Mouse (Mus musculus) embryo, embryonic 9.5 days (tissue): ENCODE data around the gene Eif4e3.

Experiments used
- DNase-seq: peaks from one replicate; pipeline ENCODE4 v3.0.0-alpha.2; 2017; ENCODE audit errors: extremely low spot score

Eif4e3 gene

DNA sequence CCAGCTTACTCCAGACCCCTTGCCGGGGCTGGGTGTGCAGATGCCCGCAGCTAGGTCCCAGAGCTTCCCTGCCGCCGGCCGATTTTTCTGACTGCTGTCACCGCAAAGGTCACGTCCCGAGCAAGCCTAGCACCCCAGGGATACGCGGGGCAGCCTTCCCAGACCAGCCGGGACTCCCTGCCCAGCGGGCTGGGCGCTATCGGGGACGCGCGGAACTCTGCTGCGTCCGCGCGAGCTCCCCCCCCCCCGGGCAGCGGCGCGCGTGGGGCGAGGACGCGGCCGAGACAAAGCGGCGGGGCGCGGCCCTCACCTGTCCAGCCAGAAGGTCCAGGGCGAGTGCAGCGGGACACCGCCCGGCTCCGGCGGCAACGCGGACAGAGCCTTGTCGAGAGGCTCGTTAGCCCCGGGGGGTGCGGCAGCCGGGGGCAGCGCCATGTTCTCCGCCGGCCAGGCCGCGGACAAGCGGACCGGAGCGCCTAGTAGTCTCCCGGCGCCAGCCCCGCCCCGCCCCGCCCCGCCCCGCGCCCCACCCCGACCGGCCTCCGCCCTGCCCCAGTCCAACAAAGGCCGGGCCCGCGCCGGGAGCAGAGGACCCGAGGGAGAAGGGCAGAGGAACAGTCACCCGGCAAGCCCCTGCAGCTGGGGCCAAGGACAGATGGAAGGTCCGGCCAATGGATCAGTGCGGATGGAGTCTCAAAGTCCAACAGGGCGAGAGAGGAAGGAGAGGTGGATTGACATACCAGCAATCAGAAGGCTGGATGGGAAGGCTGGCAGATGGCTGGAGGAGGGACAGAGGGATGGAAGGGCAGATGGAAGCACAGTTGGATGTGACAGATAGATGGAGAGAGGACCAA lies at the start of gene Eif4e3, which contains the start of gene Gm20696:
Eif4e3 (minus strand) TSS at position 454 of the 854 bp plus-strand sequence.
Gm20696 (minus strand) TSS at position 480 of the 854 bp plus-strand sequence.
- DNase-seq: peak; percentile 84

DNA sequence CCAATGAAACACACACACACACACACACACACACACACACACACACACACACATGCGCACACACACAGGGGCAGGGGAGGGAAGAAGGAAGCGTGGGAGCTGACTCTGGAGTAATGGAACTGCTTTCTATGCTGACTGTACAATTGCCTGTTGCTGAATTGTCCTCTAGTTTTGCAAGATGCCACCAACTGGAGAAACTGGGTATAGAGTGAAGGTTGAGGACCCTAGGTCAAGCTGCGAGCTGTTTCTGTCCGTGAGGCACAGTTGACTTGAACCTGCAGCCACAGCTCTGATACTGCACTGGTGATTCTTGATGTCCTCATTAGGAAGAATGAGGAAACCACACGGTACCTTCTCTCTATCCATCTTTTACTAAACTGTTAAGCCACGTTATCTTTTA lies 49.3 kb upstream of the Eif4e3 start:
- DNase-seq: no peak

DNA sequence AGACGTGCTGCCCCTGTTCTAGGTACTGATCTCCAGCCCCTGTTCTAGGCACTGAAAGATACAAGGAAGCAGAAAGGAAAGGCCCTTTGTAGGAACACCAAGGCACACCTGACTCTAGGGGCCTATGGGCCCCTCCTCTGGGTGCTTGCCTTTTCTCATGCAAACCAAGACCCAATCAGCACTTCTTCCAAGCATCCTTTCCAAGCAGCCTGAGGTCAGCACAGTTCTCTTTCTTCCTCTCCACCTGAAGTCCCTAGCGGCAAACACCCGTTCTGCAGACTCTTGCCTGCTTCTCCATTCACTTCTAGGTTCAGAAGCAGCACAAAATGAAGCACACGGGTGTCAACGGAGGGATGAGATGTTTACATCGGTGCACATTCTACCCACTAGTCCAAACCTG lies 48.6 kb upstream of the Eif4e3 start:
- DNase-seq: no peak

DNA sequence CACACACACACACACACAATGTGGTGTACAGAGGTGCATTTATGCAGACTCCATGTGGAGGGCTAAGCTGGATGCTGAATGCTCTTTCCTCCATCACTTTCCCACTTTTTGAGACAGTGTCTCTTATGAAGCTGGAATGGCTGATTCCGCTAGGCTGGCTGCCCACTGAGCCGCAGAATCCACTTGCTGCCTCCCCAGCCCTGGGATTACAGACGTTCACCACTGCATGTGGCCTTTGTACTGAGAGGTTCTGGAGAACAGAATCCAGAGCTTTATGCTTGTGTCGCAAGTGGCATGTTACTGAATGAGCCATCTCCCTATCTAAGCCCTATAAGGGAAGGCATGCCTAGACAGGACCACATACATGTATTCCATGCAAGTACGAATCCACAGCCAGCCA lies 46.7 kb upstream of the Eif4e3 start:
- DNase-seq: no peak

DNA sequence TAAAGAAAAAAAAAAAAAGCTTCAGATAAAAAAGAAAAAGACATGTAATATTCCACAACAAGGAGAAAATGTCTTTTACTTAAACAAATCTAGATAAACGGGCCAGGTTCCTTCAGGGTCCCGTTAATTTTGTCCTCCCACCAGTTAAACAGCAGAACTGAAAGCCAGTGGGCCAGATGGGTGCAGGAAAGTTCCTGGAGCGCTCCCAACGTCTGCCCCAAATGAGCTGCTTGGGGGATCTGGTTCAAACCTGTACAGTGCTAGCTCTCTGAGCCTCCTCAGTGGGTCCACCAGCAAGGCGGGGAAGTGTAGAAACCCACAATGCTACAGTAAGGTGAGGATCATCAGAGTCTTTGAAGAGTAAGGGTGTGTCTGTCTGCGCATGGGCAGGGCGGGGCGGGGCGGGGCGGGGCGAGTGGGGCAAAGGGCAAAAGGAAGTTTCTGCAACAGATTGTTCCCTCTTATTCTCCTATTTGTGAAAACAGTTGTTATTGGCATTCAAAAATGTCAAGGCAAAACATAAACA lies 45.1 kb upstream of the Eif4e3 start:
- no peak for DNase-seq

DNA sequence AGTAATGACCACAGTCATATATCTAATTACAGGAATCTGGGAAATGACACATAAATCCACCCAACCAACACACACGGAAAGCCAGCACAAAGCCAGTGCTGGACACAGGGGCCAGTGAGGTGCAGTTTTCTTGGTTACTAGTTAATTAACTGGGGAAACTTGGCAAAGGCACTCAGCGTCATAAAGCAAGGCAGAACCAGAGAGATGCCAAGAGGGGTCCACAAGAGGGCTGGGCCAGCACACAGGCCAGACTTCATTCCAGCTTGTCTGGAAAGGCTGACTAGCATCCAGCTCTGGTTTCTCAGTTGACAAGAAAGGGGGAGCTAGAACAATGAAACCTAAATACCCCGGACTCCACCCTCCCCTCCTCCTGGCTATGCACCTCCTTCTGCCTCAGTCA lies 33.9 kb upstream of the Eif4e3 start:
- no peak for DNase-seq

DNA sequence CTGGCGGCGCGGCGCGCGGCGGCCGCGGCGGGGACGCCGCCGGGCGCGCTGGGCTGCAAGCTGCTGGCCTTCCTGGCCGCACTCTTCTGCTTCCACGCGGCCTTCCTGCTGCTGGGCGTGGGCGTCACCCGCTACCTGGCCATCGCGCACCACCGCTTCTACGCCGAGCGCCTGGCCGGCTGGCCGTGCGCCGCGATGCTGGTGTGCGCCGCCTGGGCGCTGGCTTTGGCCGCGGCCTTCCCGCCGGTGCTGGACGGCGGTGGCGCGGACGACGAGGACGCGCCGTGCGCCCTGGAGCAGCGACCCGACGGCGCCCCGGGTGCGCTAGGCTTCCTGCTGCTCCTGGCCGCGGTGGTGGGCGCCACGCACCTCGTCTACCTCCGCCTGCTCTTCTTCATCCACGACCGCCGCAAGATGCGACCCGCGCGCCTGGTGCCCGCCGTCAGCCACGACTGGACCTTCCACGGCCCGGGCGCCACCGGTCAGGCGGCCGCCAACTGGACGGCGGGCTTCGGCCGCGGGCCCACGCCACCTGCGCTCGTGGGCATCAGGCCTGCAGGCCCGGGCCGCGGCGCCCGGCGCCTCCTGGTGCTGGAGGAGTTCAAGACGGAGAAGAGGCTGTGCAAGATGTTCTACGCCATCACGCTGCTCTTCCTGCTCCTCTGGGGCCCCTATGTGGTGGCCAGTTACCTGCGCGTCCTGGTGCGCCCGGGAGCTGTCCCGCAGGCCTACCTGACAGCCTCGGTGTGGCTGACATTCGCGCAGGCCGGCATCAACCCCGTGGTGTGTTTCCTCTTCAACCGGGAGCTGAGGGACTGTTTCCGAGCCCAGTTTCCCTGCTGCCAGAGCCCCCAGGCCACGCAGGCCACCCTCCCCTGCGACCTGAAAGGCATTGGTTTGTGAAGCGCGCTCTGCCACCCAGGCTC lies 26.6 kb upstream of the Eif4e3 start:
- peak; percentile 41 for DNase-seq

DNA sequence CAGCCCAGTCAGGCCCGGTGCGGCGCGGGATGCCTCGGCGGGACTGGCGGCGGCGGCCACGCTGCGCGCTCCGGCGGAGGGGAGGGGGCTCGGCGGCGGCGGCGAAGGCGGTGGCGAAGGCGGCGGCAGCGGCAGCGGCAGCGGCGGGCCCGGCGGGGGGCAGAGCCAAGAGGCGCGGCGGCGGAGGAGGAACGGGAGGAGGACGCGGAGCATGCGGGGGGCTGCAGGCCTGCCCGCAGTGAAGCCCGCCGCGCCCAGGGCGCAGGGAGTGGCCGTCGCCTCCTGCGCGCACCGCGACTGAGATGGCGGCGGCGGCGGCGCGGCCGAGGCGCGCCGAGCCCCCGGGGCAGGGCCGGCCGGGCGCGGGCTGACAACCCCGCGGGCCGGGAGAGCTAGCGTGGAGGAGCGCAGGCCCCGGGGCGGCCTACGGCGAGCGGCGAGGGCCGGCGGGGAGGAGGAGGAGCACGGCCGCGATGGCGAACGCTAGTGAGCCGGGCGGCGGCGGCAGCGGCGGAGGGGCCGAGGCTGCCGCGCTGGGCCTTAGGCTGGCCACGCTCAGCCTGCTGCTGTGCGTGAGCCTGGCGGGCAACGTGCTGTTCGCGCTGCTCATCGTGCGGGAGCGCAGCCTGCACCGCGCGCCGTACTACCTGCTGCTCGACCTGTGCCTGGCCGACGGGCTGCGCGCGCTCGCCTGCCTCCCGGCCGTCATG lies 25.8 kb upstream of the Eif4e3 start, which contains the start of gene Gpr27:
Gpr27 (plus strand) TSS at position 474 of the 710 bp plus-strand sequence.
- DNase-seq: peak; percentile 66

DNA sequence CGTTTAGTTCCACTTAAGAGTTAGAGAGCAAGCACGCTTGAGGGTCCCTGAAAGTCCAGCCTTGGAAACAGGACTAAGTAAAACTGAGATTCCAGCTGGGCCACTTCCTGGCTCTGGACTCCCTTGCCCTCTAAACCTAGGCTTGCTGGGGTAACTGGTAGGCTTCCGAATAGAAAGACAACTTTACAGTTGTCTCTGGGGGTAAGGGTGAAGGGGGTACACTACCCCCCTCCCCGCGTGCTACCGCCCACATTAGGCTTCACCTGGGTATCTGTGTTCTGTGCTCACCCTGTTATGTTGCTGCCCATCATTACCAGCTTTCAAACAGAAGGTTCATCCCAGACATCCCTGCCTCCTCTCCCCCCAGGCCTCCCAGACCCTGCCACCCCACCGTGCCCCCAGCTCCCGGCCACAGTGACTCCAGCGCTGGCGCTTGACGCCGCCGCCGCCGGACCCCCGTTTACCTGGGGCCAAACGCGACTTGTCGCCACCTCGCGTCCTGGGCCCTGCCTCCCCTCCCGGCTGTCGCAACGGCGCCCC lies 25.2 kb upstream of the Eif4e3 start:
- DNase-seq: no peak

DNA sequence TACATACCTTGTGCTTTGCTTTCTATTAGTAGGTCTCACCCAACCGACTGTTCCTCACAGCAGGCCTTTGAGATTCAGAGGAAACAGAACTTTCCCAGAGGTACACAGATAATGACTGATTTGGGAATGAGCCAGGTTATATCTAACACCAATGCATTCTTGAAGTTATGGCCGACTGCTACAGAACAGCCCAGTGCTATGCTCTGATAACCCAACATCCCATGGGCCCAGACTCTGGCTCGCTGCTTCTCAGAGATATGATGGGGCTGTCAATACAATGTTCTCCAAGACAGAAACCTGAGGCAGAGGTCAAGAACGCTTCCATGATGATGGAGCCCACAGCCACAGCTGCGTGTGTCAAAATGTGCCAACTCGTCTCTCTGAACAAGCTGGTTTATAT lies 21.9 kb upstream of the Eif4e3 start:
- no peak for DNase-seq

DNA sequence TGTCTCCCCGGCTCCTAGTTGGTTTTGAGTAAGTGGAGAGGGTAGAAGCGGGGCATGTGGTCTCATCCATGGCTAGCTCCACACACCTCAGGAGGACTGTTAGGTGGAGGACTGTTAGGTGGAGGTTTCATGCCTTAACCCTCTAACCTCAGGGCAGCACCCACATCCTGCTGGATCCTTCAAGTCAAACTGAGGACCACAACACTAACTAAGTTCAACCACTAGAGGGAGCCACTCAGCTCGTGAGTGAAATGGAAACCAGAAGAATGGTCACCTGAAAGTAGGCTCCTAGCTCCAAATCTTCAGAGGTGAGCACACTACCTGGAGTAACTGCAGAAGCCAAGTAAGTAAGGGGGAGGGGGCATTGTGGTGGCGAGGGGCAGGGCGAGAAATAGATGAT lies 18.3 kb upstream of the Eif4e3 start:
- DNase-seq: peak; percentile 33

DNA sequence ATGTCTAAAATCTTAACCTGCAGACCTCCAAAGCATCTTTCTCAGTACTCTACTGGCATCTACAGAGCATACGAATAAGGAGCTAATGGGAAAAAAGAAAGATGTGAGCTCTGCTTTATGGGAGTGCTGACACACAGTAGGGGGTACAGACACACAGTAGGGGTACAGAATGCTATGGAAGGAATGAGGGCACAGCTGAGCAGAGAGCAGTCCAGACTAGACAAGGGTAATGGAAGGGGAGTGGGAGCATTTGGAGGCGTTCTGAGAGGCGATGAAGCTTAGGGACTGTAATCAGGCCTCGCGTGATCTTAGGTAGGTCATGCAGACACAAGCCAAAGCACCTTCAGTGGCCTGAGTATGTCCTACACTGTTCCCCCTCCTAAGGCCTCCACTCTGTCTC lies 17.4 kb upstream of the Eif4e3 start:
- DNase-seq: no peak

DNA sequence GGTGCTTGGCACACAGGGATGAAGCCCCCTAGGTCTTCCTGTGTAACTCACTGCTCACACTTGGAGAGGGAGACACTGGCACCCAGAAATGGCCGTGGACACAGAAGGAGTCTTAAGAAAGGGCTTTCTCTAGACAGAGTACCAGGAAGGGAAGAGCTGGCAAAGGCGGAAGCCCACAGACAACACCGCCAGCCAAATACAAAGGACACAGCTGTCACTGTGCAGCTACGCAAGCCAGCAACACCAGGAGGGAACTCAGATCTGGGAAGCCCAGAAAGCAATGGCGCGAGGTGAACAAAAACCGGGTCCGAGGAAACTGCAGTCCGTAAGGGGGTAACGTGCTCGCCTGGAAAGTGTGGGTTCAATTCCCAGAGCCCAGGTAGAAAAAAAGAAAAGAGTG lies 11.5 kb upstream of the Eif4e3 start:
- no peak for DNase-seq

DNA sequence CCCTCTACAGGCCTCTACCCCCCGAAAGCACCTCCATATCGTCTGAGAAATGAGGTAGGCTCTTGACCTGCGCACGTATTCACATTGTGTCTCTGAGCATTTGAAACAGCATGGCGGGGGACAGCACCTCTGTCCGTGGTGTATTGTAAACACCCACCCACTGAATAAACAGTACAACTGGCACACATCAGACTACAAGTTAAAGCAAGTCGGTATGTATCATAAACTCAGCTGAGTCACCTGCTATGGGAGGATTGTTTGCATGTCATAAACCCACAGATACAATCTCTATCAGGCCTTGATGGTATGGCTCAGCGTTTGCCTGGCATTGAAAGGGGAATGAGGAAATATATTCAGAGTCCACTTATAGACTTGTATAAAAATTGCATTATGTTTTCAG lies 10.8 kb upstream of the Eif4e3 start:
- no peak for DNase-seq

DNA sequence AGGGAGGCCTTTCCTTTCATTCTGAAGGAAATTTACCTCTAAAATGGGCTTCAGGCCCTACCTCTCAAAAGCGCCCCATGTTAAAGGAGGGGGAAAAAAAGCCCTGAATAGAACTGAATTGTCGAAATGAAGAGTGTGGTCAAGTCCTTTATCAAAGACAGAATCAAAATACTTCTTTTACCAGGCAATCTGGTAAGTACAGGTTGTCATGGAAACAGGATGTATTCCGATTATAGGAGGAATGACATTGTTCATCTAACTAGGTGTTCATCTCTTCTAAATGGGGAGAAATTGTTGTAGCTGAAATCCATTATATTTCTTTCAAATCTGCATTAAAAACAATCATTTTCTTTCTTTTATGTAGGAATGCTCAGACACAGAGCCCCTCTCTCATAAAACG lies 7.9 kb upstream of the Eif4e3 start:
- DNase-seq: no peak

DNA sequence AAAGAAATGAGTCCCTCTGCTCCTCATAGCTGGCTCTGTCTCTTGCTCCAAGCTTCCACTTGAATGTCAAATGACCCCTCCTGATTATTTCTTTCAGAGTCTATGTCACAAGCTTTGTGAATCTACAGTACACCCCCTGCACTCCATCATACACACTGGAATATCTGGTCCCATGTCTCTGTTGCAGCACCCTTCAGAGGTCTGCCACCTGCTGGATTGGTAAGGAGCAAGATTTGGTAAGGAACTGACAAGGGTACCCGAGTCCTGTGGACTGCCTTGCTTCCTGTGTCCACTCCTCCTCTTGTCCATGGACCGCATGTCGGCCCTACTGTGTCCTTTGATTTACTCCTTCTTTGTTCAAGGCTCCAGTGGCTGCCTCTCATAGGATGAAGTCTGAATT lies 5.2 kb upstream of the Eif4e3 start:
- DNase-seq: no peak

DNA sequence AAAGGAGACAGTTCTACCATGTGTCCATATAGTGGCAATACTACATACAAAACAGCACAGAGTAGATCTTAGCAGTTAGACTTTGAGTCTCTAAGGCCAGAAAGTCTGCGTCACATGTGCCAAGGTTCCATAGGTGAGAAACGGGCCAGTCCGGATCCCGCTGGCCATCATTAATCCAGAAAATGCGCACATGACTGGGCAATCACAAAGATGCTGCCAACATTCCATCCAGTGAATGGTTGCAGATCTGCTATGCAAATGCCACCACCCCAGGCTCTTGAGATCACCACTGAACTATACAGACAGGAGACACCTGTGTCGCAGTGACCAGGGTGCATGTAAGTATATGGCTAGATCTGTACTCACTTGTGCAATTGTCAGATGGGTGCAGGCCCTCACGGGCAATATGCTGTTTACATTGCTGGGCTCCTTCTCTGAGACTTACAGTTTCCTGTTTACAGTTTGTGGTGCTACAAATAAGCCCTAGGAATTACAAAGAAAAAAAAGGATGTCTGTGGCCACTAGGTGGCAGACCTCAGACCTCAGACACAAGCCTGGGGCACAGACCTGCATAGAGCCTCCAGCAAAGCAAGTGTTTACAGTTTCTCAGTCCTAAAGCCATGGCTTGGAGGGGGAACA lies 4.0 kb upstream of the Eif4e3 start:
- DNase-seq: peak; percentile 59

DNA sequence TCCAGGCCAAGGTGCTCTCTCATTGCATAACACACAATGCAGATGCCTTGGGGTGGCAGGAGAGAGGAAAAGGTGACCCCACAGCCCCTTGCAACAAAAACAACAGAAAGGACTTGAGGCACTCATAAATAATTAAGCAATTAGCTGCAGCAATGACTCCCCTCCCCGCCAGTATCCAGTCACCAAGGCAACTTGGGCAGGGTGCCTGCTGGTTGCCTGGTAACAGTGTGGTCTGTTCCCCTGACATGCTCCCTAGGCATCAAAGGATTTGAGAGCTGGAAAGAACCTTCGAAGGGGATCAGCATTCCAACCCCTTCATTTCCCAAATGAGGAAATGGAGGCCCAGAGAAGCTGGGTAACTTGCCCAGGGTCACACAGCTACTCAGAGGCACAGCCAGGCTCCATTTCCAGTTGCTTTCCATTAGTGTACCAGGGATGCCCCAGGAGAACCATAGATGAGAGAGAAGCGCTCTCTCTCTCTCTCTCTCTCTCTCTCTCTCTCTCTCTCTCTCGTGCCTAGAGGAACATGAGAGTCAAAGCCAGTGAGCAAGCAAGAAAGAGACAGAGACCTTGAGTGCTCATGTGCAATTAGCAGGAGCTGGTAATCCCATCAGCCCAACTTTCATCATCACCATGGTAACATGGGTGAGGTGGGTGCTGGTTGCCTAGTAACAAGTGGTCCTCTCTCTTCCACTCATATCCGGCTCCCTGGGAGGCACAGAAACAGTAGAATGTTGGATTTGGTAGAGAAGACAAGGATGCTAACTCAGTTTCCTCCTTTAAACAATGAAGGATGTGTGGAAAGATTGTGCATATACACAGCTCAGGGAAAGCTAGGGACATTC lies 3.1 kb upstream of the Eif4e3 start:
- DNase-seq: peak; percentile 35

DNA sequence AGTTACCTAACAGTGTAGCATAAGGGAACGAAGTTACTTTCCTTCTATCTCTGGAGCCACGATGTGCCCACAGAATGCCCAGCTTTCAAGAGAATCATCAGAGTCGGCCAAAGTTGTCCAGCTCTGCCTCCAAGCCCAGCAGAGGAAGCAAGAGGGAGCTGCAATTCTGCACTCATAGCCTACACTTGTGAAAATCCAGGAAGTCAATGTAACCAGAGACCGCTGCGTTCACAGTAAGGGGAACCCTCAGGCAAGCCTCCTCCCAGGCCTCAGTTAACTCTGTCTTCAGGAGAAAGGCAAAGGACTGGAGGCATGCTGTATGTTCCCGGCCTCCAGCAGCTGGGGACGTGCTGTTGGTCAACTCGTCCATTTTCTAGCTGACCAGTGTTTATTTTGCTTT lies 719 bp upstream of the Eif4e3 start:
- peak; percentile 35 for DNase-seq
